Mouse (Mus musculus): ENCODE data around the gene Nts.
"Not testable (repeated sequence)": the region's sequence is repeated elsewhere in the genome, so short reads cannot be mapped to it uniquely, and the experiment has no call there.

Nts gene

GRCm38 (mm10) chr10:102490386-102490785 is at the start of gene Nts:
Nts (minus strand) TSS chr10:102490486.
- DNase-seq = no peak

- no peak for DNase-seq
Measured at GRCm38 (mm10) chr10:102527901-102528300, 37.6 kb upstream of the Nts start.

- no peak for DNase-seq
Measured at GRCm38 (mm10) chr10:102514159-102514558, 23.9 kb upstream of the Nts start.

- no peak for DNase-seq
Measured at GRCm38 (mm10) chr10:102511807-102512461, 21.6 kb upstream of the Nts start, which contains the start of gene Rassf9. Rassf9 (plus strand) TSS chr10:102512222.

- DNase-seq = no peak
Measured at GRCm38 (mm10) chr10:102511461-102511806, 21.1 kb upstream of the Nts start.

- DNase-seq = no peak
Measured at GRCm38 (mm10) chr10:102507386-102507785, 17.1 kb upstream of the Nts start.

GRCm38 (mm10) chr10:102498754-102499153 is 8.5 kb upstream of the Nts start:
- DNase-seq = no peak

GRCm38 (mm10) chr10:102491792-102492191 is 1.5 kb upstream of the Nts start:
- DNase-seq = peak; percentile 30 to 34

- no peak for DNase-seq
Measured at GRCm38 (mm10) chr10:102469412-102469811, 20.9 kb downstream of the Nts start.

GRCm38 (mm10) chr10:102451756-102452155 is 38.5 kb downstream of the Nts start:
- peak; percentile 11 to 15 for DNase-seq

- peak in 1 of 2 experiments; percentile 37 for DNase-seq
Measured at GRCm38 (mm10) chr10:102449449-102449848, 40.8 kb downstream of the Nts start.

- no peak for DNase-seq
Measured at GRCm38 (mm10) chr10:102444912-102445556, 45.3 kb downstream of the Nts start.

- DNase-seq = not testable (repeated sequence)
Measured at GRCm38 (mm10) chr10:102435467-102435866, 54.8 kb downstream of the Nts start.

- peak; percentile 24 to 35 for DNase-seq
Measured at GRCm38 (mm10) chr10:102435048-102435447, 55.2 kb downstream of the Nts start.

Measured in cerebellum, postnatal 36 days (tissue).